Mouse (Mus musculus) erythroblast, embryonic 14.5 days (primary cell): ENCODE measurements around the gene Ptpre. TPM values are rescaled to one million over a fixed set of nuclear protein-coding genes. Genes with fewer than 3 reads are reported as not detected.
"Not testable (repeated sequence)": the region's sequence is repeated elsewhere in the genome, so short reads cannot be mapped to it uniquely, and the experiment has no call there.

Source experiments
- H3K27me3 ChIP-seq: 2 replicates; pipeline ENCODE4 v1.6.1; 2012; ENCODE audit warnings: inconsistent platforms; ENCODE audit not compliant: control insufficient read depth
- H3K36me3 ChIP-seq: 2 replicates; pipeline ENCODE4 v1.6.1; 2012; ENCODE audit warnings: mild to moderate bottlenecking, inconsistent platforms; ENCODE audit not compliant: control insufficient read depth
- H3K4me1 ChIP-seq: 2 replicates; pipeline ENCODE4 v1.6.1; 2012; ENCODE audit warnings: inconsistent platforms; ENCODE audit not compliant: control insufficient read depth
- H3K4me3 ChIP-seq: replicated peaks from 2 replicates; pipeline ENCODE3; 2012; ENCODE audit warnings: moderate library complexity, mild to moderate bottlenecking, inconsistent platforms
- H3K9me3 ChIP-seq: 2 replicates; pipeline ENCODE4 v1.6.1; 2012; ENCODE audit warnings: low read length, inconsistent platforms, mixed read lengths; ENCODE audit not compliant: control insufficient read depth
- GATA1 ChIP-seq: IDR thresholded peaks from 2 replicates; pipeline ENCODE4 v1.6.1; 2012; ENCODE audit warnings: low read length, inconsistent platforms, mixed read lengths
- TAL1 ChIP-seq: IDR thresholded peaks from 3 replicates; pipeline ENCODE4 v1.6.1; 2012; ENCODE audit warnings: low read length, inconsistent platforms, mixed read lengths
- polyA plus RNA-seq: library from polyadenylated mRNA; stranded (reverse); fragments of >175 nt; gene quantifications from 2 replicates; pipeline ENCODE4 v1.2.3, GENCODE M21; 2012

Gene Ptpre
- polyA plus RNA-seq, 1 experiment = 0.01 TPM

DNA sequence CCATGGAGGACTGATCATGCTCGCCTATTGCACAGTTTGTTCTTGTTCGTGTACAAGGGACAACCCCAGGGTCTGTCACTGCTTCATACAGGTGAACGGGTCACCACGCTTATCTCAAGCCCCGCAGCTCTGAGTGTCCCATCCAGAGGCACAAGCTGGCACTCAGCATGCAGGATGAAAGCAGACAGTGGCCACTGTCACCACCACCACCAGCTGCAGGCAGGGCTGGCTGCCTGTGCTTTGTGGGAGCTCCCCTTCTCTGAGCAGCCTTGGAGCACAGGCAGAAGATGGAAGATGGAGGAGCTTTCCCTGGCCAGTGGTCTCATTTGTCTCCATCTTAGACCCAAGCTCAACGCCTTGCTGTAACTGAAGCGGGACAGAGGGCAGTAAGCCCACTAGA is 147.7 kb downstream of the Ptpre start:
- no peaks in the 10 kb centered on the region for H3K4me1 ChIP-seq
- no peaks in the 10 kb centered on the region for H3K9me3 ChIP-seq
- TF ChIP-seq GATA1 (no peak), TAL1 (no peak)
- H3K4me3 ChIP-seq = no peak overlapping the region
- H3K27me3 ChIP-seq = no peaks in the 10 kb centered on the region; the same call in 1 of the 2 replicates
- peaks cover 66% of the 10 kb centered on the region for H3K36me3 ChIP-seq

DNA sequence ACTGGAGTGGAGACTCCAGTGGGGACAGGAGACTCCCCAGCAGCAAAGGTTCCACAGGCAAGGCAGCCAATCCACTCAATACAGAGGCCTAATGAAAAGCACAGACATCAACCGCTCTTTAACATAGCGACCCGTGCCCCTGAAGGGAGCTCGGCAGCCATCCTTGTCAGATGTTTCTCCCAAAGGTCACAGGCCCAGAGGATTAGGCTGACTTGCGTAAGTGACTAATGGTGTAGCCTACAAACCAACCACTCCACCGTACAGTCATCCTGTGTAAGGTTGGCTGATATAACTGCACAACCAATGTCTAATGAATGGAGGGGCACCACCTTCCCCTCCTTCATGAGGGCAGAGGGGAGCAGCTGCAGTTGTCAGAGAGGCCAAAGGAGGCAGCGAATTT is 152.1 kb downstream of the Ptpre start:
- TF ChIP-seq TAL1 = no peak
- no peak for TF ChIP-seq GATA1

DNA sequence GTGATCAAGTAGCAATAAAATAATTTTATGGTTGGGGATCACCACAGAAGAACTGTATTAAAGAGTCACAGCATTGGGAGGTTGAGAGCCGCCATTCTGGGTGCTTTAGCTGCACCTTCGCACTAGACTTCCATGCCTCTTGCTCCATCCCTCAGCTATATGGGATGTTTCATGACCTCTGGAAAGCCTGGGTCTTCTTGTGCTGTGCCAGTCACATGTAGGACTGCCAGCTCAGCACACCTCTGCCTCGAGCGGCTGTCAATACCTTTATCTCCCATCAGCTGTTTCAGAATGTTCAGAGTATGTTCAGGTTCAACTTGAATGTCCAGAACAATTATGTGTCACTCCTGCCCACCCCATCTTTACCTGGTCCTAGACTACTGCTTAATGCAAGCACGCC is 154.7 kb downstream of the Ptpre start:
- Histone ChIP-seq H3K4me3 (no peak overlapping the region), H3K36me3 (peaks cover 100% of the 10 kb centered on the region), H3K4me1 (peaks cover 2% of the 10 kb centered on the region; the same call in 1 of the 2 replicates), H3K27me3 (no peaks in the 10 kb centered on the region; the same call in 1 of the 2 replicates), H3K9me3 (no peaks in the 10 kb centered on the region; the same call in 1 of the 2 replicates)
- no peak for TF ChIP-seq GATA1
- TF ChIP-seq TAL1 = no peak

More for the DNA sequence above, 152.1 kb downstream of the Ptpre start:
- no peaks in the 10 kb centered on the region for H3K9me3 ChIP-seq
- no peak overlapping the region for H3K4me3 ChIP-seq
- peaks cover 2% of the 10 kb centered on the region; the same call in 1 of the 2 replicates for H3K4me1 ChIP-seq
- H3K27me3 ChIP-seq = no peaks in the 10 kb centered on the region; the same call in 1 of the 2 replicates
- peaks cover 100% of the 10 kb centered on the region for H3K36me3 ChIP-seq

DNA sequence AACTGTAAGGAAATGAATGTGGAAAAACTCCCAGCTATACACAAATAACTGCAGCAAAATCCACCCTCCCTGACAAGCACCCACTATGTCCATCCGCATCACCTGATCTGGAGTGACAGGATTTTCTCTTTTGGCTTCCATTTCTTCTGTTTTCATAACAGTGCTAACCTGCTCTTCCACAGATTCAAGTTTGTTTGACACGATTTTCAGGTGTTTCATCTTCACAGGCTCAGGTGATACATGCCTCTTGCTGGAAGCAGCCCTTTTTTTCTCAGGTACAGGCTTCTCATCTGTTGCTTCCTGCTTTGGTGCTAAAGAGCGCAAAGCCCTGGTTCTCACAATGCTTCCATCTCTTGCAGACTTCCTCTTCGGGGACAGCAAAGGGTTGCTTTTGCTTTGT is 156.8 kb downstream of the Ptpre start:
- no peak for TF ChIP-seq GATA1
- no peak for TF ChIP-seq TAL1

DNA sequence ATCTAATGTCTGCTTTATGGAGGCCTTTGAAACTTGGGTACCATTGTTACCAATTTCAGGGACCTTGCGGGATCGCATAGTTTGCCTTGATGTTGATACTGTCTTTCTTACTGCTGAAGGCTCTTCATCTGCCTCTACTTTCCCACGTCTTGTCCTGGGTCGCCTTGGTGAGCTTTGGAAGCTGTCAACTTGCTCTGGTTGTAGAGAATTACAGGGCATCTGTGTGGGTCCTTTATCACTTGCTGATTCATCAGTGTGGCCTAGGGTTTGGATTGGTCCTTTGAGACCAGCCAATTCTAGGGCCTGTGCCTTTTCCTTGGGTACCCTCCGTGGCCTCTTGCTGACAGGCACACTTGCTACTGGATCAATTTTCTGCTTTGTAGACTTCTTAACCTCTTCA is 157.5 kb downstream of the Ptpre start:
- TF ChIP-seq GATA1 = no peak
- no peak for TF ChIP-seq TAL1
- H3K27me3 ChIP-seq = no peaks in the 10 kb centered on the region
- H3K9me3 ChIP-seq = peaks cover 6% of the 10 kb centered on the region
- H3K4me3 ChIP-seq = no peak overlapping the region
- peaks cover 2% of the 10 kb centered on the region; the same call in 1 of the 2 replicates for H3K4me1 ChIP-seq
- peaks cover 100% of the 10 kb centered on the region for H3K36me3 ChIP-seq

More for the DNA sequence above, 156.8 kb downstream of the Ptpre start:
- peaks cover 100% of the 10 kb centered on the region for H3K36me3 ChIP-seq
- H3K27me3 ChIP-seq = no peaks in the 10 kb centered on the region; the same call in 1 of the 2 replicates
- peaks cover 2% of the 10 kb centered on the region; the same call in 1 of the 2 replicates for H3K4me1 ChIP-seq
- H3K9me3 ChIP-seq = peaks cover 6% of the 10 kb centered on the region
- no peak overlapping the region for H3K4me3 ChIP-seq

DNA sequence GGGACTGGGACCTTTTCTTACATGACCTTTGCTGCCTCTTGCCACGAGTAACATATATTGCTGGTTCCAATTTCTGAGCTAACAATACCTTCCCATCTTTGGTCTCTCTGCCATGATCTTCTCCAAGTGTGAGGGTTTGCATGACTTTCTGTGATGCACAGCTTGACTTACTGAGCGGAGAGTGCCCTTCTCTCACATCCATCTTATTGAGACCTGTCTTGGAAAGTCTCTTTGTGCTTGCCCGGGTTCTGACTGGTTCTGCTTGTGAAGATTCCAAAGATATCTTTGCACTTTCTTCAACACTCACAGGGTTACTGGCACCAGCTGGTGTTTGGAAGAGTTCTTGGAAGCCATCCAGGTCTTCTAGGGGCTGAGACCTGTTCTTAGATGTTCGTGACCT is 158.8 kb downstream of the Ptpre start:
- peaks cover 2% of the 10 kb centered on the region; the same call in 1 of the 2 replicates for H3K4me1 ChIP-seq
- H3K36me3 ChIP-seq = peaks cover 100% of the 10 kb centered on the region
- no peak for TF ChIP-seq GATA1
- TF ChIP-seq TAL1 = no peak
- no peaks in the 10 kb centered on the region for H3K27me3 ChIP-seq
- peaks cover 6% of the 10 kb centered on the region for H3K9me3 ChIP-seq
- H3K4me3 ChIP-seq = no peak overlapping the region

DNA sequence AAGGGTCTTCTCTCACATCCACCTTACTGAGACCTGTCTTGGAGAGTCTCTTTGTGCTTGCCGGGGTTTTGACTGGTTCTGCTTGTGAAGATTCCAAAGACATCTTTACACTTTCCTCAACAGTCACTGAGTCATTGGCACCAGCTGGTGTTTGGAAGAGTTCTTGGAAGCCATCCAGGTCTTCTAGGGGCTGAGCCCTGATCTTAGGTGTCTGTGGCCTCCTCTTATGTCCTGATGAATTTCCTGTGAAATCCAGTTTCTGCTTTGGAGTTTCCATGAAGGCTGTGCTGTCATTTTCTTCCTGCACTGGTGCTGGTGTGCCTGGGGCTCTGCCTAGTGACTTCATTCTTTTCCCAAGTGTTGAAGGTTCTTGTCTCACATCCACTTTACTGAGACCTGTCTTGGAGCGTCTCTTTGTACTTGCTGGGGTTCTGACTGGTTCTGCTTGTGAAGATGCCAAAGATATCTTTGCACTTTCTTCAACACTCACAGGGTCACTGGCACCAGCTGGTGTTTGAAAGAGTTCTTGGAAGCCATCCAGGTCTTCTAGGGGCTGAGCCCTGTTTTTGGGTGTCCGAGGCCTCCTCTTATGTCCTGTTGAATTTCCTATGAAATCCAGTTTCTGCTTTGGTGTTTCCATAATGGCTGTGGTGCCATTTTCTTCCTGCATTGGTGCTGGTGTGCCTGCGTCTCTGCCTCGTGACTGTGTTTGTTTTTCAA is 159.9 kb downstream of the Ptpre start:
- not testable (repeated sequence) for H3K27me3 ChIP-seq, H3K4me3 ChIP-seq, H3K9me3 ChIP-seq, H3K4me1 ChIP-seq
- H3K36me3 ChIP-seq = peaks cover 100% of the 10 kb centered on the region

DNA sequence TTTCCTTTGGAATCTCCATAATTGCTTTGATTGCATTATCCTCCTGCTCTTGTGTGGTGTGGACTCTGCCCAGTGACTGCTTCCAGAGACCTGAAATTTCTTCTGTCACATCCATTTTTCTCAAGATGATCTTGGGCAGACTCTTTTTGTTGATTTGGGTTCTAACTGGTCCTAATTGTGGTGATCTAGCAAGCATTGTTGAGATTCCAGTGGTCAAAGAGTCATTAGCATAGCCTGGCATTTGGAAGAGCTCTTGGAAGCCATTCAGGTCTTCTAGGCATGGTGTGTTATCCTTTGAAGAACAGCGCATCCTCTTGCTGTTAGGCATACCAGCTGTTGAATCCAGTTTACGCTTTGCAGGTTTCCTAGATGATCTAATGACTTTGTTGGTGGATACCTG is 161.1 kb downstream of the Ptpre start:
- peaks cover 6% of the 10 kb centered on the region for H3K9me3 ChIP-seq
- TF ChIP-seq GATA1 (no peak), TAL1 (no peak)
- H3K4me1 ChIP-seq = peaks cover 2% of the 10 kb centered on the region; the same call in 1 of the 2 replicates
- peaks cover 100% of the 10 kb centered on the region for H3K36me3 ChIP-seq
- no peak overlapping the region for H3K4me3 ChIP-seq
- H3K27me3 ChIP-seq = no peaks in the 10 kb centered on the region

DNA sequence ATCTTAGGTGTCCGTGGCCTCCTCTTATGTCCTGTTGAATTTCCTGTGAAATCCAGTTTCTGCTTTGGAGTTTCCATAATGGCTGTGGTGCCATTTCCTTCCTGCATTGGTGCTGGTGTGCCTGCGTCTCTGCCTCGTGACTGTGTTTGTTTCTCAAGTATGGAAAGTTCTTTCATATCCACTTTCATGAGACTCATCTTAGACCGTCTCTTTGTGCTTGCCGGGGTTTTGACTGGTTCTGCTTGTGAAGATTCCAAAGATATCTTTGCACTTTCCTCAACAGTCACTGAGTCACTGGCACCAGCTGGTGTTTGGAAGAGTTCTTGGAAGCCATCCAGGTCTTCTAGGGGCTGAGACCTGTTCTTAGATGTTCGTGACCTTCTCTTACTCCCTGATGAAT is 162.1 kb downstream of the Ptpre start:
- not testable (repeated sequence) for H3K27me3 ChIP-seq, H3K4me1 ChIP-seq, H3K4me3 ChIP-seq, H3K9me3 ChIP-seq
- H3K36me3 ChIP-seq = peaks cover 100% of the 10 kb centered on the region
